Mouse (Mus musculus) forebrain, embryonic 15.5 days (tissue): Measurements from ENCODE around the gene Bcl2l2. TPM values are rescaled to one million over a fixed set of nuclear protein-coding genes. Genes with fewer than 3 reads are reported as not detected.

Experiments
- ATAC-seq: fragments of 200-750 bp; cut with Nextera tagmentation; replicated peaks from 2 replicates; pipeline ENCODE4 v1.8.0; 2017; ENCODE audit warnings: mild to moderate bottlenecking, moderate TSS enrichment, moderate library complexity
- H3K27ac ChIP-seq: fragments of 300-500 bp; sonication (generic); replicated peaks from 2 replicates; pipeline ENCODE4 v1.5.1; 2015; ENCODE audit warnings: mild to moderate bottlenecking, inconsistent platforms
- H3K27me3 ChIP-seq: fragments of 300-500 bp; sonication (generic); 2 replicates; pipeline ENCODE4 v1.6.1; 2015; ENCODE audit warnings: inconsistent platforms
- H3K36me3 ChIP-seq: fragments of 300-500 bp; sonication (generic); 2 replicates; pipeline ENCODE4 v1.6.1; 2015; ENCODE audit warnings: mild to moderate bottlenecking, inconsistent platforms
- H3K4me1 ChIP-seq: fragments of 300-500 bp; sonication (generic); 2 replicates; pipeline ENCODE4 v1.6.1; 2015; ENCODE audit warnings: inconsistent platforms
- H3K4me2 ChIP-seq: fragments of 300-500 bp; sonication (generic); replicated peaks from 2 replicates; pipeline ENCODE4 v1.6.1; 2015; ENCODE audit warnings: mild to moderate bottlenecking, inconsistent platforms
- H3K4me3 ChIP-seq: fragments of 300-500 bp; sonication (generic); 2 replicates; pipeline ENCODE4 v1.5.1; 2015; ENCODE audit warnings: mild to moderate bottlenecking, inconsistent platforms
- H3K9ac ChIP-seq: fragments of 300-500 bp; sonication (generic); replicated peaks from 2 replicates; pipeline ENCODE4 v1.6.1; 2015; ENCODE audit warnings: mild to moderate bottlenecking, inconsistent platforms
- H3K9me3 ChIP-seq: fragments of 300-500 bp; sonication (generic); 2 replicates; pipeline ENCODE4 v1.6.1; 2016; ENCODE audit warnings: inconsistent platforms
- WGBS: fragments of 180-500 bp; shearing (Covaris S2); methylation state at CpG from one replicate; pipeline ENCODE4 v1.1.7; 2015; ENCODE audit warnings: mixed read lengths; 5-methylcytosine and 5-hydroxymethylcytosine counted together
- polyA plus RNA-seq: library from polyadenylated mRNA; unstranded; fragments of >200 nt; fragmentation: Nextera tagmentation; extraction: Ambion mirVana; gene quantifications from 2 replicates; pipeline ENCODE4 v1.2.1, GENCODE M21; 2015

Bcl2l2 gene
- polyA plus RNA-seq, 1 experiment from 2014 or later, result 3.6 TPM

GRCm38 (mm10) chr14:54868026-54868425, 15.2 kb upstream of the Bcl2l2 start:
- Histone ChIP-seq H3K36me3 (no peaks in the 10 kb centered on the region), H3K4me3 (no peak overlapping the region), H3K4me2 (no peak overlapping the region), H3K9ac (no peak overlapping the region), H3K4me1 (peaks cover 10% of the 10 kb centered on the region), H3K27me3 (no peaks in the 10 kb centered on the region), H3K9me3 (no peaks in the 10 kb centered on the region), H3K27ac (no peak overlapping the region)
- ATAC-seq, result no peak
- WGBS, result 88% methylated on average over 4 of the region's 4 CpGs

- 94% methylated on average over 5 of the region's 5 CpGs for WGBS
- H3K9me3 ChIP-seq, result no peaks in the 10 kb centered on the region
- H3K9ac ChIP-seq, result no peak within 1 kb of the TSS
- no peak within 1 kb of the TSS for H3K4me3 ChIP-seq
- H3K36me3 ChIP-seq, result no peaks in the 10 kb centered on the region
- ATAC-seq, result no peak
- H3K27ac ChIP-seq, result no peak within 1 kb of the TSS
- H3K4me2 ChIP-seq, result no peak within 1 kb of the TSS
- peaks cover 8% of the 10 kb centered on the region for H3K4me1 ChIP-seq
- H3K27me3 ChIP-seq, result no peaks in the 10 kb centered on the region
Measured at GRCm38 (mm10) chr14:54870861-54871260, 12.3 kb upstream of the Bcl2l2 start, which contains the start of gene Homez. TSS of gene Homez (minus strand) at chr14:54870961.

DNA sequence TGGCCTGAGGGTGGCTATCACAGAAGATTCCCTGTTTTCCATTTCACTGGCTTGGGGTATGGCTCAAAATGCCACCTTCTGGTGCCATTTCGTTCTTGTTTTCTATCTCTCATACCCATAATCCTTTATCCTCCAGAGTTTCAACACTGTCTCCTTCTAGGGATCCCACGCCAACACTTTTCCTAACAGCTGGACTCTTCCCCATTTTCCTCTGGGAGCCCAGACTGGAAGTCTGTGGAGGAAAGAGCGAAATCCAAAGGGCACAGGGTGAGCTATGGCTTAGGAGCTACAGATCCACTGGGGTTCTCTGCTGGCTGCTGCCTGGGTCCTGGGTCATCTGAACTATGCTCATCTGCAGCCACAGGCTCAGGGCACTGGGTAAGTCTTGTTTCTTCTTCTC, 9.0 kb upstream of the Bcl2l2 start:
- Histone ChIP-seq H3K9me3 (no peaks in the 10 kb centered on the region), H3K4me2 (no peak overlapping the region), H3K36me3 (no peaks in the 10 kb centered on the region), H3K4me3 (no peak overlapping the region), H3K27me3 (no peaks in the 10 kb centered on the region), H3K27ac (no peak overlapping the region), H3K4me1 (peaks cover 17% of the 10 kb centered on the region), H3K9ac (no peak overlapping the region)
- WGBS, result 94% methylated on average over 3 of the region's 3 CpGs
- no peak for ATAC-seq

GRCm38 (mm10) chr14:54875844-54876538, 7.2 kb upstream of the Bcl2l2 start:
- H3K4me1 ChIP-seq, result peaks cover 17% of the 10 kb centered on the region
- no peaks in the 10 kb centered on the region for H3K36me3 ChIP-seq
- peak overlapping the region; percentile 88 for H3K9ac ChIP-seq
- H3K4me2 ChIP-seq, result peak overlapping the region; percentile 84
- H3K4me3 ChIP-seq, result peak overlapping the region; percentile 80
- H3K27ac ChIP-seq, result peak overlapping the region; percentile 93
- WGBS, result 2% methylated on average over 36 of the region's 36 CpGs
- ATAC-seq, result peak; percentile 71
- H3K9me3 ChIP-seq, result no peaks in the 10 kb centered on the region
- H3K27me3 ChIP-seq, result no peaks in the 10 kb centered on the region

DNA sequence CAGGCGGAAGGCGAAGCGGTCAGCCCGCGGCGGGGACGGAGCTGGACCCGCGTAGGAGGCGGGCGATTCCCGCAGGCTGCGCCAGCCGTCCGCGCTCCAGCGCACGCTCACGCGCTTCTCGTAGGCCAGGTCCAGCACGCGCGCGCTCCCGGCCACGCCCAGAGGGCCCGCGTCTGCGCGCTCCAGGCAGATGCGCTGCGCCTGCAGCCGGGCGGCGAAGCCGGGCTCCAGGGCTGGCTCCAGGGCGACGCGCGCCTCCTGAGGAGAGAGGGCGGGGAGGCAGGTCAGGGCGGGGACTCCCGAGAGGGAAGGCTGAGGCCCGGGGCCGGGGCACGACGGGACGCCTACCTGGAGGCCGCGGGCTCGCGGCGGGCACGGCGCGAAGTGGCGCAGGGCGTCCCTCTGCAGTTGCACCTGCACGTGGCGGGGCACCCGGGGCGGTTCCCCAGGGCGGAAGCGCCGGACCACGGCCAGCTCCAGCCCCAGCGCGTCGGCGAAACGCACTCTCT, 6.6 kb upstream of the Bcl2l2 start:
- peaks cover 17% of the 10 kb centered on the region for H3K4me1 ChIP-seq
- 0% methylated on average over 55 of the region's 72 CpGs for WGBS

DNA sequence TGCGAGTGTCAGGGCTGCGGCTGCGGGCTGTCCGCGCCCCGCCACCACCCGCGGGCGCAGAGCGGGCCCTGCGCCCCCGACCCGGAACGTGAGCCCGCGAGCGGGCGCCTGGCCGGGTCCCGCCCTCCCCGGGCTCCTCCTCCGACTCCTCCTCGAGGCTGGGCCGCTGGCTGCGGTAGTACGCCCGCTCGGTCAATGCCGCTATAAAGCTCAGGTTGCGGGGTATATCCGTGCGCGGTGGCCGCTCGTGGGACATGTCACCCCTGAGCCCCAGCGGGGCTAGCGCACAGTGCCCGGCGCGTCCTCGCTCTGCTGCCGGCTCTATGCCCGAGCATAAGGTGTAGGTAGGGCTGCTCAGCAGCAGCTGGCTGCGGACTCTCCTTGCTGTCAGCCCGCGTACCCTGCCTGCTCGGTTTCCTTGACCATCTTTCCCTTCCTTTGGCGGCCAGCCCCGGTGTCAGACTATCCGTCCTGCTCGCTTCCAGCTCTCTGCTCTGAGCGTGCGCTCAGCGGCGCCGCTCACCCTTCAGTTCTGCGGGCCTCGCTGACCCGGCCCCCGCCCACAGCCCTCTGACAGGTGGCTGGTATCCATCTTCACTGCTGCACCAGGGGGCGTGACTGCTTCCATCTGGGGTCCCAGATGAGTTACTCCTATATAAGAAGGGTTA, 6.0 kb upstream of the Bcl2l2 start, which contains the start of gene Ppp1r3e:
TSS of gene Ppp1r3e (minus strand) at position 503 of the 668 bp plus-strand sequence.
- peak within 1 kb of the TSS; percentile 93 for H3K27ac ChIP-seq
- H3K36me3 ChIP-seq, result no peaks in the 10 kb centered on the region
- H3K9ac ChIP-seq, result peak within 1 kb of the TSS; percentile 88
- WGBS, result 0% methylated on average over 57 of the region's 61 CpGs
- peak within 1 kb of the TSS; percentile 80 for H3K4me3 ChIP-seq
- H3K4me1 ChIP-seq, result peaks cover 17% of the 10 kb centered on the region
- no peaks in the 10 kb centered on the region for H3K9me3 ChIP-seq
- peak within 1 kb of the TSS; percentile 84 for H3K4me2 ChIP-seq
- no peaks in the 10 kb centered on the region for H3K27me3 ChIP-seq
- ATAC-seq, result peak; percentile 84

More for the DNA sequence above, 6.6 kb upstream of the Bcl2l2 start:
- Histone ChIP-seq H3K9me3 (no peaks in the 10 kb centered on the region), H3K4me2 (peak overlapping the region; percentile 84), H3K27ac (peak overlapping the region; percentile 93), H3K4me3 (peak overlapping the region; percentile 80), H3K36me3 (no peaks in the 10 kb centered on the region), H3K27me3 (no peaks in the 10 kb centered on the region), H3K9ac (peak overlapping the region; percentile 88)
- ATAC-seq, result peak; percentile 94

GRCm38 (mm10) chr14:54884022-54884712, 990 bp downstream of the Bcl2l2 start:
- Histone ChIP-seq H3K27ac (peak overlapping the region; percentile 85), H3K4me1 (peaks cover 26% of the 10 kb centered on the region), H3K9ac (peak overlapping the region; percentile 73), H3K4me2 (peak overlapping the region; percentile 74), H3K9me3 (no peaks in the 10 kb centered on the region), H3K36me3 (no peaks in the 10 kb centered on the region), H3K27me3 (no peaks in the 10 kb centered on the region), H3K4me3 (peak overlapping the region; percentile 57)
- 32% methylated on average over 21 of the region's 21 CpGs for WGBS
- ATAC-seq, result peak; percentile 2; the same call in 1 of the 2 replicates

GRCm38 (mm10) chr14:54885309-54885708, 2.1 kb downstream of the Bcl2l2 start:
- Histone ChIP-seq H3K27me3 (no peaks in the 10 kb centered on the region), H3K36me3 (no peaks in the 10 kb centered on the region), H3K9me3 (no peaks in the 10 kb centered on the region), H3K27ac (no peak overlapping the region), H3K4me1 (peaks cover 26% of the 10 kb centered on the region), H3K9ac (peak overlapping the region; percentile 32), H3K4me3 (no peak overlapping the region), H3K4me2 (no peak overlapping the region)
- WGBS, result 93% methylated on average over 11 of the region's 11 CpGs
- ATAC-seq, result no peak

DNA sequence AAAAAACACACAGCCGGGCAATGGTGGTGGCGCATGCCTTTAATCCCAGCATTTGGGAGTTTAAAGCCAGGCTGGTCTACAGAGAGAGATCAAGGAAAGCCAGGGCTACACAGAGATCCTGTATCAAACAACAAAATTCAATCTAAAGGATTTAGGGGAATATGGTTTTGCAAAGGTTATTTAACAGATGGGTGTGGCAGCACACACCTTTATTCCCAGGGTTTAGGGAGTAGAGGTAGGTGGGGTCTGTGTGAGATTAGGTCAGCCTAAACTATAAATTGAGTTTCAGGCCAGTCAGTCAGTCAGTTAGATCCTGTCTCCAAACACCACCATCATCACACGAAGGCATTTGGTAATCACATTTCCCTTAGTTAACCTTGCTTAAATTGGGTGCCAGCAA, 9.0 kb downstream of the Bcl2l2 start, which contains the start of gene Pabpn1:
TSS of gene Pabpn1 (plus strand) at position 301 of the 400 bp plus-strand sequence.
- Histone ChIP-seq H3K27me3 (no peaks in the 10 kb centered on the region), H3K27ac (peak within 1 kb of the TSS; percentile 92), H3K9me3 (no peaks in the 10 kb centered on the region), H3K4me3 (peak within 1 kb of the TSS; percentile 90), H3K4me2 (peak within 1 kb of the TSS; percentile 51), H3K9ac (peak within 1 kb of the TSS; percentile 53), H3K36me3 (peaks cover 18% of the 10 kb centered on the region), H3K4me1 (peaks cover 23% of the 10 kb centered on the region)
- ATAC-seq, result no peak
- 93% methylated on average over 3 of the region's 3 CpGs for WGBS

DNA sequence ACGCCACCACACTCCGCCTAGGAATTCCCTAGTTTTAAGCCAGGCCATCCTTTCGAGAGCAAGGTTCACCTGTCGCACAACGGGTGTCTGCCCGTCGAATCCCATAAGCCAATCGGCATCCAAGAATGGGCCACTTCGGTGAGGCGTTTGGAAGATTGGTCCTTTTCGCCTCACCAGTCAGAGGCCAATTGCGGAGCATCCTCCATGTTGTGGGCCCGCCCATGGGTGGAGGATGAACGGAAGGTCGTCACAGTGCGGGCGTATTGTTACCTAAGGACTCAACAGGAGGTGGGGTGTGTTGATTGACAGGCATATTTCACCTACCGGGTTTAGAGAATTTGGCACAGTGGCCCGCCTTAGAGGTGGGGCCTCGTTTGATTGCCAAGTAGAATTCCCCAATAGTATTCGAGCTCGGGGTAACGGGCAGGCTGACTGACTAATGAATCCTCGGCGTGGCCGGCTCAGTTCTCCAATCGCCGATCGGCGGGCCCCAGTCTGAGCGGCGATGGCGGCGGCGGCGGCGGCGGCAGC, 10.5 kb downstream of the Bcl2l2 start:
- peak overlapping the region; percentile 64 for H3K4me2 ChIP-seq
- no peaks in the 10 kb centered on the region for H3K9me3 ChIP-seq
- H3K4me3 ChIP-seq, result peak overlapping the region; percentile 90
- ATAC-seq, result peak; percentile 99
- H3K4me1 ChIP-seq, result peaks cover 24% of the 10 kb centered on the region
- H3K27me3 ChIP-seq, result no peaks in the 10 kb centered on the region
- under 1% methylated on average over 38 of the region's 38 CpGs for WGBS
- H3K36me3 ChIP-seq, result peaks cover 30% of the 10 kb centered on the region
- H3K27ac ChIP-seq, result peak overlapping the region; percentile 94
- H3K9ac ChIP-seq, result peak overlapping the region; percentile 98

DNA sequence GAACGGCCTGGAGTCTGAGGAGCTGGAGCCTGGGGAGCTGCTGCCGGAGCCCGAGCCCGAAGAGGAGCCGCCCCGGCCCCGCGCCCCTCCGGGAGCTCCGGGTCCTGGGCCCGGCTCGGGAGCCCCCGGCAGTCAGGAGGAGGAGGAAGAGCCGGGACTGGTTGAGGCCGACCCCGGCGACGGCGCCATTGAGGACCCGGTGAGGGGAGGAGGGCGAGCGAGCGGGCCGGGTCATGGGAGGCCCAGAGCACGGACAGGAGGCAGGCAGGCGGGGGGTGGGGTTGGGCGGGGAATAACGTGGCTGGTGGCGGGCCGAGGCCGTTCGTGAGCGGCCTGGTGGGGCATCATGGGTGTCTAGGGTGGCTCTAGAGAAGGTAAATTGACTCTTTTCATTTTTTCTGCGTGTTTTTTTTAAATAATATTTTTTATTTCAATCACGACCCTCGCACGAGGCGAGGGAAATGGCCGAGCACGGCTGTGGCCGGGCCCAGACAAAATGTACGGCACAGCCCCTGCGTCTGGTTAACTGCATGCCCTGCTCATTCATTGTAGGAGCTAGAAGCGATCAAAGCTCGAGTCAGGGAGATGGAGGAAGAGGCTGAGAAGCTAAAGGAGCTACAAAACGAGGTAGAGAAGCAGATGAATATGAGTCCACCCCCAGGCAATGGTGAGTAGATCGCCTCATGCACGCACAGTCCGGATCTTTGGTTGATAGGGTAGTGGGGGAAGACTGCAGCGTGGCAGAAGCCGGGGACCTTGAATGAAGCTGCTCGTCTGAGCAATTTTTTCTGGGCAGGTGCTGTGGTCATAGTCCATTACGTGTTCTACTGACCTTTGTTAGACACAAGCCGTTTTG, 11.3 kb downstream of the Bcl2l2 start:
- under 1% methylated on average over 52 of the region's 54 CpGs for WGBS
- H3K4me1 ChIP-seq, result peaks cover 24% of the 10 kb centered on the region
- H3K27me3 ChIP-seq, result no peaks in the 10 kb centered on the region
- peak overlapping the region; percentile 90 for H3K4me3 ChIP-seq
- H3K4me2 ChIP-seq, result peak overlapping the region; percentile 64
- no peaks in the 10 kb centered on the region for H3K9me3 ChIP-seq
- peak; percentile 55 for ATAC-seq
- peak overlapping the region; percentile 94 for H3K27ac ChIP-seq
- peak overlapping the region; percentile 98 for H3K9ac ChIP-seq
- peaks cover 36% of the 10 kb centered on the region for H3K36me3 ChIP-seq
